Mouse (Mus musculus): ENCODE results near the gene Mtx2. TPM values are rescaled to one million over a fixed set of nuclear protein-coding genes. Genes with fewer than 3 reads are reported as not detected.

Gene Mtx2
- total and polyA plus RNA-seq, 3 experiments: 82.9 to 114 (median 110) TPM

- intact Hi-C loops (cut with DNase I): no loop called here
- no peaks in the 10 kb centered on the region for H3K27me3 ChIP-seq (ENCODE audit: control insufficient read depth, insufficient read depth, low read length)
- H3K27ac ChIP-seq: no peak overlapping the region
- H3K79me2 ChIP-seq (replicated peaks; ENCODE audit: control insufficient read depth, insufficient read depth, low read length): no peaks in the 10 kb centered on the region
- no peaks in the 10 kb centered on the region for H3K4me1 ChIP-seq (ENCODE audit: control insufficient read depth, insufficient read depth, low read length)
- no peak overlapping the region for H3K9ac ChIP-seq (ENCODE audit: low read depth, low read length)
- no peak overlapping the region for H3K4me3 ChIP-seq
- no peak for DNase-seq
- 37% methylated on average over 5 of the region's 5 CpGs for WGBS
- no peaks in the 10 kb centered on the region for H3K36me3 ChIP-seq (ENCODE audit: control insufficient read depth, insufficient read depth, low read length)
- TF ChIP-seq EP300 (IDR thresholded peaks at IDR 0.05; ENCODE audit: insufficient read depth, low read depth, low read length) (no peak), CTCF (IDR thresholded peaks at IDR 0.05) (no peak), POLR2A (IDR thresholded peaks at IDR 0.05; ENCODE audit: insufficient read depth, low read depth, low read length) (no peak)
These were observed 74.4 kb downstream of the Mtx2 start for GRCm38 (mm10) chr2:74899973-74900372.

DNA sequence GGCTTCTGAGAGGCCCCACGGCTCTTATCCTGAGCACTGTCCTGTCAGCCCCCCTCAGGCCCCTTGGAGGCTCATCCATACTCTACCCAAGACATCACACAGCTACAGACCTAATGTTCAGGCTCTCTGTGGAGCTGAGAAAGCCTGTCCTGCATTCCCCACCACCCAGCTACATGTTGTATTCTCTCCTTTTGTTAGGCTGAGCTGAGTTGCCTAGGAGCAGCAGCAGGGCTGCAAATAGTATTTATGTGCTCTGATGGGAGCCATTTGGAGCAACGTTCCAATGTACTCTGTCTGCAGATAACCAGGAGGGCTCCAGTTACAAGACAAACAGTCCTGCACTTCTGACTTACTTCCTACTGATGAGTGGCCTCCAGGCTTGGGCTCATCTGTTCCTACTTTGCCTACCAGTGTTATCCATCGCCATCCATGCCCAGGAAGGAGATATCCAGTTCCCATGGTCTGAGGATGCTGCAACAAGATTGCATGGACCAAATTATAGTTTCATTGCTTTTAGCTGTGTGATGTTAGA is 76.2 kb downstream of the Mtx2 start:
- no peak overlapping the region for H3K4me3 ChIP-seq
- H3K79me2 ChIP-seq (replicated peaks; ENCODE audit: control insufficient read depth, insufficient read depth, low read length): no peaks in the 10 kb centered on the region
- TF ChIP-seq CTCF (IDR thresholded peaks at IDR 0.05) (no peak), POLR2A (IDR thresholded peaks at IDR 0.05; ENCODE audit: insufficient read depth, low read depth, low read length) (no peak), EP300 (IDR thresholded peaks at IDR 0.05; ENCODE audit: insufficient read depth, low read depth, low read length) (no peak)
- no peak overlapping the region for H3K27ac ChIP-seq
- no peaks in the 10 kb centered on the region for H3K36me3 ChIP-seq (ENCODE audit: control insufficient read depth, insufficient read depth, low read length)
- no peak overlapping the region for H3K9ac ChIP-seq (ENCODE audit: low read depth, low read length)
- intact Hi-C loops (cut with DNase I): no loop called here
- WGBS: 41% methylated on average over 3 of the region's 3 CpGs
- H3K27me3 ChIP-seq (ENCODE audit: control insufficient read depth, insufficient read depth, low read length): no peaks in the 10 kb centered on the region
- no peaks in the 10 kb centered on the region; the same call in 1 of the 2 replicates for H3K4me1 ChIP-seq (ENCODE audit: control insufficient read depth, insufficient read depth, low read length)
- DNase-seq: no peak

DNA sequence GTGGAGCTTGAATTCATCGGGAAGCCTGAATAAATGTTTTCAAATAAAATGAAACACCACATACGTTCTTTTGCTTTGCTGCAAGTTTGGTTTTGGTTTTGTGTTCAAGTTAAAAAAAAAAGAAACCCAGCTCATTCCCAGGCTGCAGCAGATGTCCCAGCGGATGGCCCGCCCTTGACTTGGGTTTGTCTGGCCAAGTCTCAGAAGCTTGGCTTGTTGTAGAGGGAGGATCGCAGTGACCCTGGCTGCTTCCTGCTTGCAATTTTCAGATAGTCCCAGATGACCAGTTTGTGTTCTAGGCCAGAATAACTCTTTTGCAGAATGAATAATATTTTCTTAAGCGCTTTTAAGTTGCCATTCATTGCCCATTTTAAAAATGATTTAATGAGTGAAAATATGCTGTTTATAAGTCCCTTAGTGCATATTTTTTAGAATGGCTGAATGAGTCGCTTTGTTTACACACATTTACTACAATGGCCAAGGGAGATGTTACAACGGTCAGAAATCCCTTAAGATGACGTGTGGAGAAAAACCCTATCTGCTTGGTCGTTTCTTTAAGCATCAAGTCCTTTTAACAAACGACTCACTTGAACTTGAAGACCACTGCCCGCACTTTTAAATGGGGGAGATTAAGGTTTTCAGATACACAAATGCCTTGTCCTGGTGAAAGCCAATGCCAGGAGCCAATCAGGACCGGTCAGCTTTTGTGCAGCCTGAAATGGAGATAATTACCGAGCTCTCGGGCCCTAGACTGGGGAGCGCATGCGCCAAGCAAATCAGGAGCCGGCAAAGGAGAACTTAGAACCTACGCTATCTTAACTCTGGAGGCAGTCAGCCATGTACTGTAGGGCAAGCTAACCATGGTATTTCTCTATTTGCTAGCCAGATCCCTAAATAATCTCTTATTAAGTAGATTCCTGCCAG is 82.0 kb downstream of the Mtx2 start:
- H3K9ac ChIP-seq (ENCODE audit: low read depth, low read length): peak overlapping the region; percentile 51
- intact Hi-C loops (cut with DNase I): loop anchor here (1.0 kb wide), 1 partner anchor 44 kb away; no protein-coding TSS in a partner anchor
- no peaks in the 10 kb centered on the region for H3K36me3 ChIP-seq (ENCODE audit: control insufficient read depth, insufficient read depth, low read length)
- 49% methylated on average over 19 of the region's 19 CpGs for WGBS
- TF ChIP-seq CTCF (IDR thresholded peaks at IDR 0.05): no peak
- no peak for TF ChIP-seq POLR2A (IDR thresholded peaks at IDR 0.05; ENCODE audit: insufficient read depth, low read depth, low read length)
- peak; percentile 70 for TF ChIP-seq EP300 (IDR thresholded peaks at IDR 0.05; ENCODE audit: insufficient read depth, low read depth, low read length)
- H3K27ac ChIP-seq: peak overlapping the region; percentile 65
- H3K79me2 ChIP-seq (replicated peaks; ENCODE audit: control insufficient read depth, insufficient read depth, low read length): no peaks in the 10 kb centered on the region
- H3K4me1 ChIP-seq (ENCODE audit: control insufficient read depth, insufficient read depth, low read length): peaks cover 2% of the 10 kb centered on the region
- H3K4me3 ChIP-seq: peak overlapping the region; percentile 18; the same call in 1 of the 2 replicates
- peak; percentile 63 to 81 for DNase-seq
- no peaks in the 10 kb centered on the region for H3K27me3 ChIP-seq (ENCODE audit: control insufficient read depth, insufficient read depth, low read length)

DNA sequence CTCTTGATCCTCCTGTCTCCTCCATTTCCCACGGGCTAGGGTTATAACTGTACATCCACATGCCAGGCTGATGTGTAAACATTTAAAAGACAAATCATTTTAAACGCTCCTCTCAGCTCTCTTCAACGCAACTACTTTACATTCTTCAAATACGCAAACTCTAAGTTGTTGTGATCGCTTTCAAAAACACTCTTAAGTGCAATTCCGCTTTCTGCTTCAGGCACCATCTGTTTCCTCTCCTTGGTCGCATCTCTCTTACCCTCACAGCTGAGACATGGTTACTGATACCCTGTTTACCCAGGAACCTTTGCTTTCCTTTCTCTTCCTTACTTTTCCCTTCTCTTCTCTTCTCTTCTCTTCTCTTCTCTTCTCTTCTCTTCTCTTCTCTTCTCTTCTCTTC is 86.4 kb downstream of the Mtx2 start:
- intact Hi-C loops (cut with DNase I): no loop called here
- no peak overlapping the region for H3K27ac ChIP-seq
- peaks cover under 1% of the 10 kb centered on the region for H3K4me1 ChIP-seq (ENCODE audit: control insufficient read depth, insufficient read depth, low read length)
- no peaks in the 10 kb centered on the region for H3K36me3 ChIP-seq (ENCODE audit: control insufficient read depth, insufficient read depth, low read length)
- 78% methylated on average over 7 of the region's 7 CpGs for WGBS
- no peak overlapping the region for H3K4me3 ChIP-seq
- no peak overlapping the region for H3K9ac ChIP-seq (ENCODE audit: low read depth, low read length)
- H3K79me2 ChIP-seq (replicated peaks; ENCODE audit: control insufficient read depth, insufficient read depth, low read length): no peaks in the 10 kb centered on the region
- 0 out of 2 replicates have a peak, but pooled peaks cover 1% of the 10 kb centered on the region for H3K27me3 ChIP-seq (ENCODE audit: control insufficient read depth, insufficient read depth, low read length)
- no peak for DNase-seq
- TF ChIP-seq CTCF (IDR thresholded peaks at IDR 0.05) (no peak), POLR2A (IDR thresholded peaks at IDR 0.05; ENCODE audit: insufficient read depth, low read depth, low read length) (no peak), EP300 (IDR thresholded peaks at IDR 0.05; ENCODE audit: insufficient read depth, low read depth, low read length) (no peak)

DNA sequence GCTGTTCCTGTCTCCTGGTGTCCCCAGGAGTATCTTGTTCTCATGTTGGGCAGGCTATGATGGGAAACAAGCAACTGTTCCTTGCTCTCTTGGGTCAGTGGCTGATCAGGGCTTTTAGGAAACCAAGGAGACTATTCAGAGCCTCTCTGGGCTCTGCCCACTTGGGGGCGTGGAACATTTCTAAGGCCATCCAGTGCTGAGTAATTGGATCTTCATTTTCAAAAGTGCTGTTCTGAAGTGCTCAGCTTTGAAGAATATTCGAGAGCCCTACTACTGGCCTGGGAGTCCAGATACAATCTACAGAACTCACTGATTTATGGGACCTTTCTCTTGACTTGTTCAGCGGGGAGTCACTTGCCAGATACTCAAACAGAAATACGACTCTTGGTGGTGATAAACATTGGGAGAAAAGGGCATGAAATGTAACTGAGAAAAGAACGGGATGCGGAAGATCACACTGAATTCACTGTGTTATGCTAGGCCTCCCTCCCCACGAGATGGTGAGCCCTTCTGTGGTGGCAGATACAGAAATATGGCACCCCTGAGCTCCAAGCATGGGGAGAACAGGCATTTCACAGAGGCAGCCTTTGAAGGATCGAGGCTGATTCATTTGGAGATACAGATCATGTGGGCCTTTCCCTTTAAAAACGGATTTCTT is 92.4 kb downstream of the Mtx2 start:
- intact Hi-C loops (cut with DNase I): no loop called here
- H3K27me3 ChIP-seq (ENCODE audit: control insufficient read depth, insufficient read depth, low read length): 0 out of 2 replicates have a peak, but pooled peaks cover 1% of the 10 kb centered on the region
- no peak overlapping the region for H3K4me3 ChIP-seq
- DNase-seq: no peak
- 69% methylated on average over 9 of the region's 9 CpGs for WGBS
- H3K9ac ChIP-seq (ENCODE audit: low read depth, low read length): no peak overlapping the region
- no peaks in the 10 kb centered on the region for H3K36me3 ChIP-seq (ENCODE audit: control insufficient read depth, insufficient read depth, low read length)
- no peaks in the 10 kb centered on the region for H3K4me1 ChIP-seq (ENCODE audit: control insufficient read depth, insufficient read depth, low read length)
- H3K79me2 ChIP-seq (replicated peaks; ENCODE audit: control insufficient read depth, insufficient read depth, low read length): no peaks in the 10 kb centered on the region
- no peak overlapping the region for H3K27ac ChIP-seq
- no peak for TF ChIP-seq CTCF (IDR thresholded peaks at IDR 0.05)
- no peak for TF ChIP-seq POLR2A (IDR thresholded peaks at IDR 0.05; ENCODE audit: insufficient read depth, low read depth, low read length)
- no peak for TF ChIP-seq EP300 (IDR thresholded peaks at IDR 0.05; ENCODE audit: insufficient read depth, low read depth, low read length)

Measured in heart, adult 2 months (tissue).